Mouse (Mus musculus) heart, embryonic 11.5 days (tissue): ENCODE results near the gene Card9. TPM values are rescaled to one million over a fixed set of nuclear protein-coding genes. Genes with fewer than 3 reads are reported as not detected.

Experiments
- ATAC-seq: fragments of 200-750 bp; cut with Nextera tagmentation; replicated peaks from 2 replicates; pipeline ENCODE4 v1.8.0; 2017; ENCODE audit warnings: moderate library complexity; ENCODE audit not compliant: insufficient number of reproducible peaks, low FRiP score, low TSS enrichment
- H3K27ac ChIP-seq: fragments of 300-500 bp; sonication (generic); 2 replicates; pipeline ENCODE4 v1.5.1; 2014; ENCODE audit warnings: mild to moderate bottlenecking, low read depth, low read length
- H3K27me3 ChIP-seq: fragments of 300-500 bp; sonication (generic); 2 replicates; pipeline ENCODE4 v1.6.1; 2014; ENCODE audit warnings: mild to moderate bottlenecking, low read length, mixed read lengths; ENCODE audit not compliant: control insufficient read depth, insufficient read depth
- H3K36me3 ChIP-seq: fragments of 300-500 bp; sonication (generic); 2 replicates; pipeline ENCODE4 v1.6.1; 2014; ENCODE audit warnings: mild to moderate bottlenecking, low read length, moderate library complexity, mixed read lengths; ENCODE audit not compliant: control insufficient read depth, insufficient read depth
- H3K4me1 ChIP-seq: fragments of 300-500 bp; sonication (generic); 2 replicates; pipeline ENCODE4 v1.6.1; 2014; ENCODE audit warnings: low read length; ENCODE audit not compliant: control insufficient read depth, insufficient read depth
- H3K4me2 ChIP-seq: fragments of 300-500 bp; sonication (generic); 2 replicates; pipeline ENCODE4 v1.6.1; 2014; ENCODE audit warnings: mild to moderate bottlenecking, moderate library complexity
- H3K4me3 ChIP-seq: fragments of 300-500 bp; sonication (generic); 2 replicates; pipeline ENCODE4 v1.5.1; 2014; ENCODE audit warnings: low read depth, low read length
- H3K9ac ChIP-seq: fragments of 300-500 bp; sonication (generic); 2 replicates; pipeline ENCODE4 v1.6.1; 2014; ENCODE audit warnings: mild to moderate bottlenecking, low read depth, low read length, moderate library complexity
- H3K9me3 ChIP-seq: fragments of 300-500 bp; sonication (generic); replicated peaks from 2 replicates; pipeline ENCODE4 v1.6.1; 2016; ENCODE audit warnings: low read length; ENCODE audit not compliant: control insufficient read depth
- WGBS: fragments of 180-500 bp; shearing (Covaris S2); extraction: QIAGEN DNeasy Blood & Tissue Kit; methylation state at CpG from one replicate; pipeline ENCODE4 v1.1.7; 2014; ENCODE audit not compliant: insufficient replicate concordance; 5-methylcytosine and 5-hydroxymethylcytosine counted together
- polyA plus RNA-seq: library from polyadenylated mRNA; unstranded; fragments of >200 nt; fragmentation: Nextera tagmentation; extraction: Ambion mirVana; gene quantifications from 2 replicates; pipeline ENCODE4 v1.2.1, GENCODE M21; 2014

Card9 gene
- polyA plus RNA-seq, 1 experiment from 2014 or later = 0.59 TPM

DNA sequence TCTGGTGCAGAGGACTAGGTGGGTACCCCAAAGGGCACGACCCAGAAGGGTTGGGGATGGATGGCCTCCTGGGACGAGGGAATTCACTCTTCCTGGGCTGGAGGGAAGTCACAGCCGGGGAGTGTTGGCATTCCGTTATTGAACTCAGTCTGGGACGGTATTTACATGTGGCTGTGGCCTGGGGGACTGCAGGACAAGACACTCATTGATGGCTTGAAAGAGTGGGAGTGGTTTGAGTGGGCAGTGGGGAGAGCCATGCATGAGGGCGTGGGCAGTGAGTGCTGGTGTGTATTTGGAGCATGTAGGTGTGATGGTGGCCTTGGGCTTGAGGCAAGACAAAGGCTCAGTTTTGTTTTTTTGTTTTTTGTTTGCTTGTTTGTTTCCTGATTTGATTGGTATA lies 30.0 kb downstream of the Card9 start:
- no peaks in the 10 kb centered on the region for H3K9me3 ChIP-seq
- 0 out of 2 replicates have a peak overlapping the region, but pooled peaks have one; percentile 29 for H3K27ac ChIP-seq
- H3K4me3 ChIP-seq = no peak overlapping the region
- no peak overlapping the region for H3K4me2 ChIP-seq
- H3K36me3 ChIP-seq = peaks cover 21% of the 10 kb centered on the region
- H3K27me3 ChIP-seq = no peaks in the 10 kb centered on the region
- H3K4me1 ChIP-seq = peaks cover 9% of the 10 kb centered on the region
- H3K9ac ChIP-seq = no peak overlapping the region
- 74% methylated on average over 6 of the region's 6 CpGs for WGBS
- no peak for ATAC-seq

DNA sequence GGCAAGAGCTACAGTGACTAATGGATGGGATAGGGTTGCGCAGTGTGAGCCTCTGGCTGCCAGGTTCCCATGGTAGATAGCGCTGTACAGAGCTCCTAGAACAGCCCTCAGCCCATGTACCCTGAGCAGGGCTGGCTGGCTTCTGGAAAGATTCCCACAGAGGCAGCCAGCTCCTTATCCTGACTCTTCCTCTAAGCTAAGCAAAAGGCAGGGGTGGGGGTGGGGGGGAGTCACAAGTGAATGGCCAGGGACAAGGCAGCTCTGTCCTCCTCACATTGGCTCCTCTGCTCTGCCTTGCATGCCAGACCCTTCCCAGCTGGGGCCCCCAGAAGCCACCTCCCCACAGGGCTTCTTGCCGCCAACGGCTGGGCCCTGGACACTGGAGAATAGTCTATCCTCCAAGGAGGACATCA lies 30.7 kb downstream of the Card9 start:
- peaks cover 27% of the 10 kb centered on the region for H3K36me3 ChIP-seq

DNA sequence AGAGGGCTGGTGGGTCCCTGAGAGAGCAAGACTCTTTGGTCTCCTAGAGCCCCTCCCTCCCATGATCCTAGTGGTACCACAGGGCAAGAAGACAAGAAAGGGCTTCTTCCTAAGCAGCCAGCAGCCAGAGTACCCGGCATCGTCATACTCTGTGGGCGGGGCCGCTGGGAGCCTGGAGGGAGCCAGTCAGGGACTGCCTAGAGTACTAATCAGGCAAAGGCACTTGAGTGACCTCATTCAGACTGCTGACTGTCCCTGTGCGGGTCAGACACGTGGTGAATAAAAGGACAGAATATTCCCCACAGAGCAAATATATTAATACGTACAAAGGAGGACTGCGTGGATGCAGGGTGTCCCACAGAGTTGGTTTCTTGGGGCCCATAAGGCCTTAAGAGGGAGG lies 31.3 kb downstream of the Card9 start:
- Histone ChIP-seq H3K27ac (peak overlapping the region; percentile 76), H3K27me3 (no peaks in the 10 kb centered on the region), H3K4me1 (peaks cover 16% of the 10 kb centered on the region), H3K4me3 (no peak overlapping the region), H3K4me2 (no peak overlapping the region), H3K9me3 (no peaks in the 10 kb centered on the region), H3K9ac (no peak overlapping the region), H3K36me3 (peaks cover 29% of the 10 kb centered on the region)
- 49% methylated on average over 8 of the region's 8 CpGs for WGBS
- ATAC-seq = 0 out of 2 replicates have a peak, but pooled peaks have one; percentile 52

More for the DNA sequence above, 30.7 kb downstream of the Card9 start:
- Histone ChIP-seq H3K9me3 (no peaks in the 10 kb centered on the region), H3K27me3 (no peaks in the 10 kb centered on the region), H3K4me2 (no peak overlapping the region), H3K27ac (peak overlapping the region; percentile 76), H3K4me1 (peaks cover 14% of the 10 kb centered on the region), H3K4me3 (no peak overlapping the region), H3K9ac (no peak overlapping the region; the same call in 1 of the 2 replicates)
- 80% methylated on average over 4 of the region's 4 CpGs for WGBS
- no peak for ATAC-seq

DNA sequence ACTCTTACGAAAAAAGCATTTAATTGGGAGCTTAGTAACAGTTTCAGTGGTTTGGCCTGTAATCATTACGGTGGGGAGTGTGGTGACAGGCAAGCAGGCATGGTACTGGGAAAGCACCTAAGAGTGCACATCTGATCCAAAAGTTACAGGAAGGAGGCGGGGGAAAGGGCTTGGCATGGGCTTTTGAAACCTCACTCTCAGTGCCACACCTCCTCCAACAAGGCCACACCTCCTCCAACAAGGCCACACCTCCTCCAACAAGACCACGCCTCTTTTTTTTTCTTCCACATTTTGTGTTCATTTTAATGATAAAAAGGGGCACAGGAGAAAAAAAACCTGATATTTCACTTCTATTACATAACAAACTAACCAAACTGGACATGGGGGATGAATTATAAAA lies 32.9 kb downstream of the Card9 start:
- H3K27me3 ChIP-seq = no peaks in the 10 kb centered on the region
- peaks cover 40% of the 10 kb centered on the region for H3K36me3 ChIP-seq
- peaks cover 16% of the 10 kb centered on the region for H3K4me1 ChIP-seq
- ATAC-seq = no peak
- 91% methylated on average over 4 of the region's 4 CpGs for WGBS
- H3K4me2 ChIP-seq = no peak overlapping the region
- no peak overlapping the region for H3K4me3 ChIP-seq
- no peak overlapping the region for H3K9ac ChIP-seq
- H3K9me3 ChIP-seq = no peaks in the 10 kb centered on the region
- H3K27ac ChIP-seq = no peak overlapping the region

DNA sequence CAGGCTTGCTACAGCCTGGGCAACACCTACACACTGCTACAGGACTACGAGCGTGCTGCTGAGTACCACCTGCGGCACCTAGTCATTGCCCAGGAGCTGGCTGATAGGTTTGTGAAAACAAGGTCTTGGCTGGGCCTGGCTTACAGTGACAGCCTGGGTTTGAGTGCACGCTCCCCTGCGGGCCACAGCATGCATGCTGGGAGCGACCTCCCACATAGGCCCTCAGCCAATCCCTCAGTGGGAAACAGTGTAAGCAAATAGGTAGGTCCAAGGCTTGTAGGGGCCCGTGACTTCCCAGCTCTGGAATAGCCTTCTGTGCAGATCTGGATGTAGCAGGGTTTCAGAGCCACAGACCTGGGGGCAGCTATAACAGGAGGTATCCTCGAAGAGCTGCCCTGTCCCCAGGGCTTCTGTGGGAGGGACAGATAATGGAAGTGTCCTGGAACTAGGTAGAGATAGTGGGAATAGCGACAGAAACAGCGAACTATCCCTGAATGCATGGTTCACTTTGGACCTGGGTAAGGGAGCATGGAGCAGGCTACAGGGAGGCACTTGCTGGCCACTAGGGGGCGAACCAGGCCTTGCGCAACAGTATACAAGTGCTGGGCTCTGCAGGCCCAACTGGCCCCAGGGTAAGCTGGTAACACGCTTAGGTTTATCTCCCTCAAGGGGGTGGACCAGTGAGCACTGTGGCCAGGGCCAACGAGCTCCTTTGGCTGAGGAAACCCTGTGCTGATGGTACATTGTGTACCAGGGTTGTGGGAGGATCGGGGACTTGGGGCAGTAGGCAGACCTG lies 35.1 kb downstream of the Card9 start:
- 57% methylated on average over 15 of the region's 15 CpGs for WGBS
- Histone ChIP-seq H3K36me3 (peaks cover 35% of the 10 kb centered on the region), H3K27ac (peak overlapping the region; percentile 41), H3K4me3 (no peak overlapping the region), H3K9me3 (no peaks in the 10 kb centered on the region), H3K9ac (no peak overlapping the region), H3K27me3 (no peaks in the 10 kb centered on the region), H3K4me1 (peaks cover 16% of the 10 kb centered on the region), H3K4me2 (no peak overlapping the region)
- peak; percentile 56 for ATAC-seq

DNA sequence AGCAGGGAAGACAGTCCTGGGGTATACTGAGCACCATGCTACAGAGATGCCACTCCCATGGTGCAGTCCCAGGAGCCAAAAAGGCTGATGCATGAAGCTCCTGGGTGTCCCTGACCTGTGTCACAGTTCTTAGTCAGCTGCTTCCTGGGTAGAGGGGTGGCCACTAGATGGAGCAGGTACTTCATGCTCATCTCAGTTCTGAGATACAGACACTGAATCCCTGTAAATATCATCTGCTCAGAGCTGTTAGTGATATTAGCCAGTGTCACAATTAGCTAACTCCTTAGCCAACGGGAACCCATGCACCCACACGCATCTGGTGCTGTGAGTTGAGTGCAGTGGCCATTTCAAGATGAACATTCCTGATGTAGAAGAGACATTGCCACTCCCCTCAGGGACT lies 35.8 kb downstream of the Card9 start:
- Histone ChIP-seq H3K36me3 (peaks cover 35% of the 10 kb centered on the region), H3K4me1 (peaks cover 15% of the 10 kb centered on the region), H3K9ac (no peak overlapping the region), H3K4me2 (no peak overlapping the region), H3K9me3 (no peaks in the 10 kb centered on the region), H3K27ac (peak overlapping the region; percentile 18; the same call in 1 of the 2 replicates), H3K27me3 (no peaks in the 10 kb centered on the region), H3K4me3 (no peak overlapping the region)
- ATAC-seq = no peak
- WGBS = 63% methylated on average over 2 of the region's 2 CpGs

DNA sequence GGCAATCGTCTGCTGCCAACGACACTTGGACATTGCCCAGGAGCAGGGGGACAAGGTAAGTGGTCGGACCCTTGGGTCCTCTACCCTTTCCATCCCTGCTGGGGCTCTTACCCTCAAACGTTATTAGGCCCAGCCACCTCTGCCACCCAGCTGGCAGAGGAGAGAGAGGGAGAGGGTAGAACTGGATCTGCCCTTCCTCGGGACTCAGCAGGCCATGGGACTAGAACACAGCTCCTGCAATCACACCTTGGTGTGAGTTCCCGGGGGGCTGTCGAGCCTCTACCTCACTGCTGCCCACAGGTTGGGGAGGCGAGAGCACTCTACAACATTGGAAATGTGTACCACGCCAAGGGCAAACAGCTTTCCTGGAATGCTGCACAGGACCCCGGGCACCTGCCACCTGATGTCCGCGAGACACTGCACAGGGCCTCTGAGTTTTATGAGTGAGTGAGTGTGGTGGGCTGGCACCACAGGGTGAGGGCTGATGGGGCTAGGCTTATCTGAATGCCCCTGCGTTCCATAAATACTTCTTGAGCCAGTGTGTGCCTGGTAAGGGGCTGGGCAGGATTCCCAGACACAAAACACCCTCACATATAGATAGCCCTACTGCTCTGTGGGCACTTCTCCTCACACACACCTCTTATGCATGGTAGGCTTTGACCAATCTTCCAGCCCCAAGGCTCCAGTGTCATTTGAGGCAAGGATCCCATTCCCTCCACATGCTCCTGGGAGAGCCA lies 37.0 kb downstream of the Card9 start:
- WGBS = 80% methylated on average over 13 of the region's 13 CpGs
- H3K36me3 ChIP-seq = peaks cover 35% of the 10 kb centered on the region
- no peak overlapping the region for H3K27ac ChIP-seq
- no peak overlapping the region for H3K4me2 ChIP-seq
- H3K9ac ChIP-seq = no peak overlapping the region
- no peaks in the 10 kb centered on the region for H3K9me3 ChIP-seq
- peaks cover 9% of the 10 kb centered on the region; the same call in 1 of the 2 replicates for H3K4me1 ChIP-seq
- no peaks in the 10 kb centered on the region for H3K27me3 ChIP-seq
- ATAC-seq = no peak
- H3K4me3 ChIP-seq = no peak overlapping the region

DNA sequence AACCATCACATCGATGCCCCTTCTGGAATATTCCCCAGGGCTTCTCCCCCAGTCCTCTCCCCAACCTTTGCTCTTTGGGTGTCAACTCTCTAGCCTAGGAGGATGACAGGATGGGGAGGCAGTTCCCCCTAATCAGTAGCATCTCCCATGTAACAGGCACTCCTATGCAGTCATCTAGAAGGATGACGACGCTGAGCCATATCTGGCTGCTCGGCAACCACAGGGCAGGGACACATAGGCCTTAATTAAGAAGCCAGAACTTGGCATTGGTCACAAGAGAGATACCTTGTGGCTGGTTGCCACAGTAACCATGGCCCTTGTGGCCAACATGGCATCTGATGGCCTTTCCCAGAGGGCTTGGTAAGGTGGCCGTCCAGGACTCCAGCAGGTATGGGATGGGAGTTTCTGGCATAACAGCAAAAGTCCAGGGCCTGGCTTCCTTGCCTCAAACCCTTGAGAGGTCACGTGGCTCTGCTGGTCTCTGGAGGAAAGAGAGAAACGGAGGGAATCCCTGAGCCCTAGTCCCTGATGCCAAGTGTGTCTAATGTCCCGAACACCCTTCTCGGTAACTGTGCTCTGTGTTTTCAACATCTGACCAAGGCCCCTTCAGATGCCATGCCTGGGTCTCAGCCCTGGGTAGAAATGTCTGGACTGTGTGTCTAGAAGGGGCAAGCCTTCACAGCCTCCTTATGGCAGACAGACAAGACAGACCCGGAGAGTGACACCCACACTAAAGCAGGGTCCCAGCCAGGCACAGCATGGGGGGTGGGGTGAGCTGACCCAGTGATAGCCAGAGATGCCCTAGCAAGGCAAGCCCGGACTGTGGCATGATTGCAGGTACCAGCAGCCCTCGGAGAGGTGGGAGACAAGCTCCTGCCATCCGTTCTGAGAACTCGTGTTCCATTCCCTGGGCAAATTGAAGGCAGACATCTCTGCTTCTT lies 40.2 kb downstream of the Card9 start:
- 80% methylated on average over 14 of the region's 14 CpGs for WGBS
- Histone ChIP-seq H3K27ac (no peak overlapping the region), H3K36me3 (peaks cover 18% of the 10 kb centered on the region), H3K9me3 (no peaks in the 10 kb centered on the region), H3K4me1 (peaks cover 32% of the 10 kb centered on the region), H3K9ac (no peak overlapping the region), H3K4me3 (no peak overlapping the region), H3K4me2 (no peak overlapping the region), H3K27me3 (no peaks in the 10 kb centered on the region)
- no peak for ATAC-seq
